Mouse (Mus musculus) E14TG2a.4 (cell line): ENCODE data around the gene Hyou1.

ENCODE experiments used
- CTCF ChIP-seq: conservative IDR thresholded peaks from 2 replicates; pipeline ENCODE4 v1.5.1; 2014; ENCODE audit warnings: low read length
- NANOG ChIP-seq: IDR thresholded peaks from 2 replicates; pipeline ENCODE4 v1.6.1; 2014; ENCODE audit warnings: borderline replicate concordance, low read length, mixed read lengths

GRCm38 (mm10) chr9:44435747-44436146 is 56.5 kb downstream of the Hyou1 start:
- no peak for TF ChIP-seq CTCF
- TF ChIP-seq NANOG = no peak
